Mouse (Mus musculus): ENCODE data around the gene Maml2.

GRCm38 (mm10) chr9:13468778-13469177 is 171.0 kb downstream of the Maml2 start:
- TF ChIP-seq ZC3H11A (IDR thresholded peaks at IDR 0.05; ENCODE audit: borderline replicate concordance, low read depth, low read length), result no peak
- no peak for TF ChIP-seq ZNF384 (IDR thresholded peaks at IDR 0.05; ENCODE audit: low read depth, low read length)
